Mouse (Mus musculus) small intestine, adult 2 months (tissue): ENCODE measurements around the gene Nab2.

Experiments used
- CTCF ChIP-seq: fragments of 200-500 bp; IDR thresholded peaks from 2 replicates; pipeline ENCODE4 v1.5.1; 2012; ENCODE audit warnings: low read depth, mild to moderate bottlenecking, control low read depth, inconsistent platforms, low read length, moderate library complexity, mixed read lengths; ENCODE audit not compliant: insufficient replicate concordance, insufficient read length; ENCODE audit errors: extremely low read depth
- POLR2A ChIP-seq: fragments of 200-500 bp; IDR thresholded peaks from 2 replicates; pipeline ENCODE4 v1.6.1; 2012; ENCODE audit warnings: low read depth, mild to moderate bottlenecking, control low read depth, inconsistent platforms, low read length, moderate library complexity

DNA sequence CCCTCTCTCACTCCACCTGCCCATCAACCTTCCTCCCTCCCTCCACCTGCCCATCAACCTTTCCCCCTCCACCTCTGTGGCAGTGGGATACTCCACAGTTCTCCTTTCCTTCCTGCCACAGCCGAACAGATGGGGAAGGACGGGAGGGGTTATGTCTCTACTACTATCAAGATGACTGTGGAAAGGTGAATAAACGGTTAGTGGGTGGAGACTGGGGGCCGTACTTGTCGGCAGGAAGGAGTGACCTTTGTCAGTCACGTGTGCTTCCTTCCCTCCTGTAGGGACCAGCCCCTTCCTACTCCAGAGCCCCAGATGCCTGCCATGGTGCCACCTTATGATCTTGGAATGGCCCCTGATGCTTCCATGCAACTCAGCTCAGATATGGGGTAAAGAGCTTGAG, 10.3 kb downstream of the Nab2 start:
- TF ChIP-seq CTCF (no peak), POLR2A (no peak)
